Mouse (Mus musculus) midbrain, postnatal 0 days (tissue): ENCODE results near the gene Haspin. TPM values are rescaled to one million over a fixed set of nuclear protein-coding genes. Genes with fewer than 3 reads are reported as not detected.

Source experiments
- ATAC-seq: fragments of 200-750 bp; cut with Nextera tagmentation; 2 replicates; pipeline ENCODE4 v1.8.0; 2017; ENCODE audit warnings: moderate number of reproducible peaks, mild to moderate bottlenecking, moderate TSS enrichment, moderate library complexity; ENCODE audit not compliant: low FRiP score
- DNase-seq: peaks from one replicate; pipeline ENCODE4 v3.0.0-alpha.2; 2015; ENCODE audit warnings: low spot score
- H3K27ac ChIP-seq: fragments of 300-500 bp; sonication (generic); 2 replicates; pipeline ENCODE4 v1.5.1; 2014; ENCODE audit warnings: low read depth, mild to moderate bottlenecking, low read length, mixed read lengths
- H3K27me3 ChIP-seq: fragments of 300-500 bp; sonication (generic); 2 replicates; pipeline ENCODE4 v1.6.1; 2014; ENCODE audit warnings: low read length, control low read depth, mixed read lengths; ENCODE audit not compliant: insufficient read depth
- H3K36me3 ChIP-seq: fragments of 300-500 bp; sonication (generic); 2 replicates; pipeline ENCODE4 v1.6.1; 2014; ENCODE audit warnings: low read length, control low read depth, mixed read lengths; ENCODE audit not compliant: insufficient read depth
- H3K4me1 ChIP-seq: fragments of 300-500 bp; sonication (generic); 2 replicates; pipeline ENCODE4 v1.6.1; 2014; ENCODE audit warnings: mild to moderate bottlenecking, control low read depth, antibody characterized with exemption, low read length, mixed read lengths; ENCODE audit not compliant: insufficient read depth
- H3K4me2 ChIP-seq: fragments of 300-500 bp; sonication (generic); 2 replicates; pipeline ENCODE4 v1.6.1; 2014; ENCODE audit warnings: low read depth, mild to moderate bottlenecking, low read length, mixed read lengths; ENCODE audit not compliant: poor library complexity, severe bottlenecking
- H3K4me3 ChIP-seq: fragments of 300-500 bp; sonication (generic); 2 replicates; pipeline ENCODE4 v1.5.1; 2014; ENCODE audit warnings: low read depth, mild to moderate bottlenecking, low read length, moderate library complexity
- H3K9ac ChIP-seq: fragments of 300-500 bp; sonication (generic); replicated peaks from 2 replicates; pipeline ENCODE4 v1.6.1; 2014; ENCODE audit warnings: mild to moderate bottlenecking, low read length, moderate library complexity, mixed read lengths; ENCODE audit not compliant: poor library complexity, severe bottlenecking
- H3K9me3 ChIP-seq: fragments of 300-500 bp; sonication (generic); 2 replicates; pipeline ENCODE4 v1.6.1; 2016; ENCODE audit warnings: low read length, control low read depth
- CTCF ChIP-seq: IDR thresholded peaks from 2 replicates; pipeline ENCODE4 v1.5.1; 2016; ENCODE audit warnings: antibody characterized with exemption, mild to moderate bottlenecking
- WGBS: fragments of 180-500 bp; shearing (Covaris S2); extraction: QIAGEN DNeasy Blood & Tissue Kit; methylation state at CpG from one replicate; pipeline ENCODE4 v1.1.7; 2014; 5-methylcytosine and 5-hydroxymethylcytosine counted together
- polyA plus RNA-seq: library from polyadenylated mRNA; unstranded; fragments of >200 nt; fragmentation: Nextera tagmentation; extraction: Ambion mirVana; gene quantifications from 2 replicates; pipeline ENCODE4 v1.2.1, GENCODE M21; 2015
- total RNA-seq: library from RNA; depleted of rRNA; stranded (reverse); fragments of >200 nt; gene quantifications from 2 replicates; pipeline ENCODE4 v1.2.3, GENCODE M21; 2014

The Haspin gene
- total and polyA plus RNA-seq, 2 experiments from 2014 or later = 0.60 to 1.3 TPM

- no peak for ATAC-seq
- Histone ChIP-seq H3K9ac (no peak overlapping the region), H3K36me3 (peaks cover 8% of the 10 kb centered on the region; the same call in 1 of the 2 replicates), H3K4me3 (no peak overlapping the region), H3K9me3 (no peaks in the 10 kb centered on the region), H3K27me3 (no peaks in the 10 kb centered on the region), H3K27ac (no peak overlapping the region), H3K4me1 (no peaks in the 10 kb centered on the region), H3K4me2 (no peak overlapping the region)
- TF ChIP-seq CTCF = no peak
- no peak for DNase-seq
- WGBS = 91% methylated on average over 8 of the region's 8 CpGs
Observed at GRCm38 (mm10) chr11:73168071-73168470, 30.0 kb upstream of the Haspin start.

- Histone ChIP-seq H3K4me1 (no peaks in the 10 kb centered on the region), H3K36me3 (no peaks in the 10 kb centered on the region), H3K9me3 (no peaks in the 10 kb centered on the region), H3K27ac (no peak overlapping the region), H3K27me3 (peaks cover 11% of the 10 kb centered on the region), H3K4me3 (no peak overlapping the region), H3K9ac (no peak overlapping the region), H3K4me2 (no peak overlapping the region)
- ATAC-seq (no peak), DNase-seq (no peak)
- WGBS = 85% methylated on average over 5 of the region's 5 CpGs
- no peak for TF ChIP-seq CTCF
Observed at GRCm38 (mm10) chr11:73162284-73162683, 24.2 kb upstream of the Haspin start.

- H3K4me3 ChIP-seq = no peak overlapping the region
- H3K36me3 ChIP-seq = no peaks in the 10 kb centered on the region
- peaks cover 11% of the 10 kb centered on the region for H3K27me3 ChIP-seq
- DNase-seq (no peak), ATAC-seq (no peak)
- H3K27ac ChIP-seq = no peak overlapping the region
- no peaks in the 10 kb centered on the region for H3K9me3 ChIP-seq
- WGBS = 89% methylated on average over 4 of the region's 4 CpGs
- H3K4me2 ChIP-seq = no peak overlapping the region
- H3K9ac ChIP-seq = no peak overlapping the region
- TF ChIP-seq CTCF = no peak
- H3K4me1 ChIP-seq = no peaks in the 10 kb centered on the region
Observed at GRCm38 (mm10) chr11:73161616-73162015, 23.5 kb upstream of the Haspin start.

GRCm38 (mm10) chr11:73160811-73161200 is 22.7 kb upstream of the Haspin start:
- no peak overlapping the region for H3K9ac ChIP-seq
- H3K27me3 ChIP-seq = peaks cover 11% of the 10 kb centered on the region
- peak overlapping the region; percentile 35 for H3K4me3 ChIP-seq
- 27% methylated on average over 6 of the region's 6 CpGs for WGBS
- no peaks in the 10 kb centered on the region for H3K4me1 ChIP-seq
- no peak for TF ChIP-seq CTCF
- H3K4me2 ChIP-seq = peak overlapping the region; percentile 66
- H3K9me3 ChIP-seq = no peaks in the 10 kb centered on the region
- H3K27ac ChIP-seq = no peak overlapping the region
- no peak for DNase-seq
- ATAC-seq = no peak
- H3K36me3 ChIP-seq = no peaks in the 10 kb centered on the region

GRCm38 (mm10) chr11:73159957-73160810 is 22.1 kb upstream of the Haspin start, which contains the start of gene P2rx5:
TSS of gene P2rx5 (plus strand) at chr11:73160421.
- Histone ChIP-seq H3K9me3 (no peaks in the 10 kb centered on the region), H3K27me3 (peaks cover 11% of the 10 kb centered on the region), H3K4me3 (peak within 1 kb of the TSS; percentile 35), H3K36me3 (no peaks in the 10 kb centered on the region), H3K4me1 (no peaks in the 10 kb centered on the region), H3K9ac (peak within 1 kb of the TSS; percentile 52), H3K27ac (no peak within 1 kb of the TSS), H3K4me2 (peak within 1 kb of the TSS; percentile 66)
- ATAC-seq (no peak), DNase-seq (peak; percentile 34)
- TF ChIP-seq CTCF = no peak
- WGBS = 4% methylated on average over 49 of the region's 49 CpGs

- no peak overlapping the region for H3K27ac ChIP-seq
- H3K27me3 ChIP-seq = no peaks in the 10 kb centered on the region
- ATAC-seq (no peak), DNase-seq (no peak)
- no peaks in the 10 kb centered on the region for H3K4me1 ChIP-seq
- 75% methylated on average over 6 of the region's 6 CpGs for WGBS
- no peaks in the 10 kb centered on the region for H3K36me3 ChIP-seq
- no peak overlapping the region for H3K4me3 ChIP-seq
- H3K4me2 ChIP-seq = no peak overlapping the region
- no peaks in the 10 kb centered on the region for H3K9me3 ChIP-seq
- no peak for TF ChIP-seq CTCF
- no peak overlapping the region for H3K9ac ChIP-seq
Observed at GRCm38 (mm10) chr11:73155071-73155470, 17.0 kb upstream of the Haspin start.
